Mouse (Mus musculus): ENCODE measurements around the gene Angptl2. TPM values are rescaled to one million over a fixed set of nuclear protein-coding genes. Genes with fewer than 3 reads are reported as not detected.
A peak's percentile ranks its signal among the peaks of the same experiment; 100 is the strongest.

Gene Angptl2
- polyA plus RNA-seq (2015; fragmentation: Nextera tagmentation; extraction: Ambion mirVana) = 36.9 and 41.1 TPM in 2 replicates

GRCm38 (mm10) chr2:33215700-33216509, at the start of gene Angptl2:
Gene Angptl2 (plus strand): TSS chr2:33216069.
- TF ChIP-seq CTCF (IDR thresholded peaks at IDR 0.05; ENCODE audit: low read depth) = peak; percentile 6; the same call in 1 of the 2 replicates
- peak; percentile 88 for ATAC-seq (replicated peaks; ENCODE audit: low FRiP score, low read depth)
- peak; percentile 97 for DNase-seq (ENCODE audit: low spot score)
- Histone ChIP-seq H3K4me2 (ENCODE audit: low read length) (peak within 1 kb of the TSS; percentile 77), H3K4me3 (replicated peaks; ENCODE audit: low read depth, low read length) (peak within 1 kb of the TSS; percentile 43), H3K27me3 (ENCODE audit: insufficient read depth, low read length) (no peaks in the 10 kb centered on the region), H3K36me3 (ENCODE audit: insufficient read depth, low read length) (no peaks in the 10 kb centered on the region), H3K9me3 (replicated peaks; ENCODE audit: low read length) (no peaks in the 10 kb centered on the region), H3K27ac (peak within 1 kb of the TSS; percentile 88), H3K9ac (ENCODE audit: low read depth, low read length) (peak within 1 kb of the TSS; percentile 65), H3K4me1 (replicated peaks; ENCODE audit: insufficient read depth, low read length) (peaks cover 27% of the 10 kb centered on the region)
- WGBS = 3% methylated on average over 22 of the region's 22 CpGs

GRCm38 (mm10) chr2:33167060-33167459, 48.8 kb upstream of the Angptl2 start:
- H3K27ac ChIP-seq = no peak overlapping the region; the same call in 1 of the 2 replicates
- no peak overlapping the region for H3K4me2 ChIP-seq (ENCODE audit: low read length)
- H3K4me3 ChIP-seq (replicated peaks; ENCODE audit: low read depth, low read length) = no peak overlapping the region
- ATAC-seq (replicated peaks; ENCODE audit: low FRiP score, low read depth) = no peak
- no peak overlapping the region for H3K9ac ChIP-seq (ENCODE audit: low read depth, low read length)
- H3K36me3 ChIP-seq (ENCODE audit: insufficient read depth, low read length) = no peaks in the 10 kb centered on the region
- H3K9me3 ChIP-seq (replicated peaks; ENCODE audit: low read length) = no peaks in the 10 kb centered on the region
- 92% methylated on average over 3 of the region's 3 CpGs for WGBS
- no peak for DNase-seq (ENCODE audit: low spot score)
- H3K27me3 ChIP-seq (ENCODE audit: insufficient read depth, low read length) = no peaks in the 10 kb centered on the region
- H3K4me1 ChIP-seq (replicated peaks; ENCODE audit: insufficient read depth, low read length) = peaks cover 28% of the 10 kb centered on the region
- no peak for TF ChIP-seq CTCF (IDR thresholded peaks at IDR 0.05; ENCODE audit: low read depth)

GRCm38 (mm10) chr2:33169445-33169844, 46.4 kb upstream of the Angptl2 start:
- H3K4me3 ChIP-seq (replicated peaks; ENCODE audit: low read depth, low read length) = no peak overlapping the region
- H3K9me3 ChIP-seq (replicated peaks; ENCODE audit: low read length) = no peaks in the 10 kb centered on the region
- H3K36me3 ChIP-seq (ENCODE audit: insufficient read depth, low read length) = no peaks in the 10 kb centered on the region
- WGBS = 63% methylated on average over 6 of the region's 6 CpGs
- no peak overlapping the region for H3K4me2 ChIP-seq (ENCODE audit: low read length)
- DNase-seq (ENCODE audit: low spot score) = no peak
- TF ChIP-seq CTCF (IDR thresholded peaks at IDR 0.05; ENCODE audit: low read depth) = no peak
- no peaks in the 10 kb centered on the region for H3K27me3 ChIP-seq (ENCODE audit: insufficient read depth, low read length)
- H3K9ac ChIP-seq (ENCODE audit: low read depth, low read length) = 0 out of 2 replicates have a peak overlapping the region, but pooled peaks have one; percentile 4
- H3K27ac ChIP-seq = no peak overlapping the region; the same call in 1 of the 2 replicates
- ATAC-seq (replicated peaks; ENCODE audit: low FRiP score, low read depth) = no peak
- peaks cover 28% of the 10 kb centered on the region for H3K4me1 ChIP-seq (replicated peaks; ENCODE audit: insufficient read depth, low read length)

- Histone ChIP-seq H3K9ac (ENCODE audit: low read depth, low read length) (no peak overlapping the region), H3K27me3 (ENCODE audit: insufficient read depth, low read length) (no peaks in the 10 kb centered on the region), H3K4me3 (replicated peaks; ENCODE audit: low read depth, low read length) (no peak overlapping the region), H3K9me3 (replicated peaks; ENCODE audit: low read length) (no peaks in the 10 kb centered on the region), H3K4me1 (replicated peaks; ENCODE audit: insufficient read depth, low read length) (peaks cover 13% of the 10 kb centered on the region), H3K27ac (no peak overlapping the region), H3K36me3 (ENCODE audit: insufficient read depth, low read length) (no peaks in the 10 kb centered on the region), H3K4me2 (ENCODE audit: low read length) (no peak overlapping the region)
- no peak for ATAC-seq (replicated peaks; ENCODE audit: low FRiP score, low read depth)
- no peak for TF ChIP-seq CTCF (IDR thresholded peaks at IDR 0.05; ENCODE audit: low read depth)
- DNase-seq (ENCODE audit: low spot score) = no peak
- 61% methylated on average over 10 of the region's 10 CpGs for WGBS
Measured at GRCm38 (mm10) chr2:33170777-33171565, 44.9 kb upstream of the Angptl2 start.

GRCm38 (mm10) chr2:33173126-33173525, 42.7 kb upstream of the Angptl2 start:
- no peak for DNase-seq (ENCODE audit: low spot score)
- Histone ChIP-seq H3K4me2 (ENCODE audit: low read length) (no peak overlapping the region), H3K4me1 (replicated peaks; ENCODE audit: insufficient read depth, low read length) (peaks cover 6% of the 10 kb centered on the region; the same call in 1 of the 2 replicates), H3K4me3 (replicated peaks; ENCODE audit: low read depth, low read length) (no peak overlapping the region), H3K9me3 (replicated peaks; ENCODE audit: low read length) (no peaks in the 10 kb centered on the region), H3K9ac (ENCODE audit: low read depth, low read length) (no peak overlapping the region), H3K27ac (no peak overlapping the region), H3K27me3 (ENCODE audit: insufficient read depth, low read length) (no peaks in the 10 kb centered on the region), H3K36me3 (ENCODE audit: insufficient read depth, low read length) (no peaks in the 10 kb centered on the region)
- WGBS = 67% methylated on average over 10 of the region's 10 CpGs
- no peak for TF ChIP-seq CTCF (IDR thresholded peaks at IDR 0.05; ENCODE audit: low read depth)
- ATAC-seq (replicated peaks; ENCODE audit: low FRiP score, low read depth) = no peak

GRCm38 (mm10) chr2:33173686-33174085, 42.2 kb upstream of the Angptl2 start:
- WGBS = 93% methylated on average over 7 of the region's 7 CpGs
- H3K4me3 ChIP-seq (replicated peaks; ENCODE audit: low read depth, low read length) = no peak overlapping the region
- no peak for DNase-seq (ENCODE audit: low spot score)

More at GRCm38 (mm10) chr2:33173686-33174085, 42.2 kb upstream of the Angptl2 start:
- Histone ChIP-seq H3K27me3 (ENCODE audit: insufficient read depth, low read length) (no peaks in the 10 kb centered on the region), H3K9ac (ENCODE audit: low read depth, low read length) (no peak overlapping the region), H3K36me3 (ENCODE audit: insufficient read depth, low read length) (no peaks in the 10 kb centered on the region), H3K27ac (no peak overlapping the region), H3K9me3 (replicated peaks; ENCODE audit: low read length) (no peaks in the 10 kb centered on the region), H3K4me1 (replicated peaks; ENCODE audit: insufficient read depth, low read length) (peaks cover 6% of the 10 kb centered on the region; the same call in 1 of the 2 replicates), H3K4me2 (ENCODE audit: low read length) (no peak overlapping the region)
- TF ChIP-seq CTCF (IDR thresholded peaks at IDR 0.05; ENCODE audit: low read depth) = no peak
- no peak for ATAC-seq (replicated peaks; ENCODE audit: low FRiP score, low read depth)
